Mouse (Mus musculus): ENCODE data around the gene Bad. TPM values are rescaled to one million over a fixed set of nuclear protein-coding genes. Genes with fewer than 3 reads are reported as not detected.
A peak's percentile ranks its signal among the peaks of the same experiment; 100 is the strongest.
"Not testable (repeated sequence)": the region's sequence is repeated elsewhere in the genome, so short reads cannot be mapped to it uniquely, and the experiment has no call there.

Bad gene
- polyA plus RNA-seq, 1 experiment: 57.3 TPM

GRCm38 (mm10) chr19:6907094-6907493, 34.6 kb upstream of the Bad start:
- H3K4me1 ChIP-seq (ENCODE audit: control insufficient read depth, insufficient read depth, low read length): peaks cover 4% of the 10 kb centered on the region
- 93% methylated on average over 8 of the region's 8 CpGs for WGBS
- DNase-seq: no peak
- no peak for TF ChIP-seq POLR2A (IDR thresholded peaks at IDR 0.05; ENCODE audit: borderline replicate concordance, extremely low read depth, low read depth, low read length)
- H3K4me3 ChIP-seq (replicated peaks; ENCODE audit: extremely low read depth, low read depth, low read length): no peak overlapping the region

- peak; percentile 14 for DNase-seq
- WGBS: 73% methylated on average over 7 of the region's 7 CpGs
- TF ChIP-seq POLR2A (IDR thresholded peaks at IDR 0.05; ENCODE audit: borderline replicate concordance, extremely low read depth, low read depth, low read length): no peak
- TF ChIP-seq CTCF (IDR thresholded peaks at IDR 0.05; ENCODE audit: insufficient read depth, low read length): no peak
- H3K4me3 ChIP-seq (replicated peaks; ENCODE audit: extremely low read depth, low read depth, low read length): peak overlapping the region; percentile 42
- H3K4me1 ChIP-seq (ENCODE audit: control insufficient read depth, insufficient read depth, low read length): peaks cover 4% of the 10 kb centered on the region
Measured at GRCm38 (mm10) chr19:6907811-6908540, 33.7 kb upstream of the Bad start.

- 4% methylated on average over 11 of the region's 11 CpGs for WGBS
- DNase-seq: no peak
- TF ChIP-seq POLR2A (IDR thresholded peaks at IDR 0.05; ENCODE audit: borderline replicate concordance, extremely low read depth, low read depth, low read length) (no peak), CTCF (IDR thresholded peaks at IDR 0.05; ENCODE audit: insufficient read depth, low read length) (no peak)
- Histone ChIP-seq H3K4me1 (ENCODE audit: control insufficient read depth, insufficient read depth, low read length) (peaks cover 4% of the 10 kb centered on the region), H3K4me3 (replicated peaks; ENCODE audit: extremely low read depth, low read depth, low read length) (peak overlapping the region; percentile 95)
Measured at GRCm38 (mm10) chr19:6909021-6909420, 32.6 kb upstream of the Bad start.

GRCm38 (mm10) chr19:6909507-6910289, 32.0 kb upstream of the Bad start, which contains the start of the genes Trmt112 and Prdx5:
Gene Trmt112 (plus strand): TSS chr19:6909698.
Gene Prdx5 (minus strand): TSS chr19:6910106.
- Histone ChIP-seq H3K4me1 (ENCODE audit: control insufficient read depth, insufficient read depth, low read length) (peaks cover 4% of the 10 kb centered on the region), H3K4me3 (replicated peaks; ENCODE audit: extremely low read depth, low read depth, low read length) (peak within 1 kb of the TSS; percentile 95)
- TF ChIP-seq POLR2A (IDR thresholded peaks at IDR 0.05; ENCODE audit: borderline replicate concordance, extremely low read depth, low read depth, low read length) (peak; percentile 86), CTCF (IDR thresholded peaks at IDR 0.05; ENCODE audit: insufficient read depth, low read length) (no peak)
- peak; percentile 83 for DNase-seq
- under 1% methylated on average over 65 of the region's 65 CpGs for WGBS

- H3K4me1 ChIP-seq (ENCODE audit: control insufficient read depth, insufficient read depth, low read length); DNase-seq: not testable (repeated sequence)
- under 1% methylated on average over 29 of the region's 30 CpGs for WGBS
- H3K4me3 ChIP-seq (replicated peaks; ENCODE audit: extremely low read depth, low read depth, low read length): peak overlapping the region; percentile 95
Measured at GRCm38 (mm10) chr19:6910306-6910705, 31.4 kb upstream of the Bad start.

- WGBS: 85% methylated on average over 19 of the region's 19 CpGs
- DNase-seq: no peak
- peaks cover 4% of the 10 kb centered on the region for H3K4me1 ChIP-seq (ENCODE audit: control insufficient read depth, insufficient read depth, low read length)
- H3K4me3 ChIP-seq (replicated peaks; ENCODE audit: extremely low read depth, low read depth, low read length): no peak overlapping the region
- TF ChIP-seq CTCF (IDR thresholded peaks at IDR 0.05; ENCODE audit: insufficient read depth, low read length): no peak
- no peak for TF ChIP-seq POLR2A (IDR thresholded peaks at IDR 0.05; ENCODE audit: borderline replicate concordance, extremely low read depth, low read depth, low read length)
Measured at GRCm38 (mm10) chr19:6911101-6912074, 30.3 kb upstream of the Bad start.

- peaks cover 4% of the 10 kb centered on the region for H3K4me1 ChIP-seq (ENCODE audit: control insufficient read depth, insufficient read depth, low read length)
- H3K4me3 ChIP-seq (replicated peaks; ENCODE audit: extremely low read depth, low read depth, low read length): no peak overlapping the region
- TF ChIP-seq POLR2A (IDR thresholded peaks at IDR 0.05; ENCODE audit: borderline replicate concordance, extremely low read depth, low read depth, low read length) (no peak), CTCF (IDR thresholded peaks at IDR 0.05; ENCODE audit: insufficient read depth, low read length) (no peak)
- DNase-seq: no peak
- 89% methylated on average over 15 of the region's 15 CpGs for WGBS
Measured at GRCm38 (mm10) chr19:6912205-6912970, 29.3 kb upstream of the Bad start.

GRCm38 (mm10) chr19:6913036-6913435, 28.6 kb upstream of the Bad start:
- 69% methylated on average over 6 of the region's 6 CpGs for WGBS
- no peak for TF ChIP-seq POLR2A (IDR thresholded peaks at IDR 0.05; ENCODE audit: borderline replicate concordance, extremely low read depth, low read depth, low read length)
- no peak for TF ChIP-seq CTCF (IDR thresholded peaks at IDR 0.05; ENCODE audit: insufficient read depth, low read length)
- peaks cover 4% of the 10 kb centered on the region for H3K4me1 ChIP-seq (ENCODE audit: control insufficient read depth, insufficient read depth, low read length)

More at GRCm38 (mm10) chr19:6913036-6913435, 28.6 kb upstream of the Bad start:
- no peak for DNase-seq
- no peak overlapping the region for H3K4me3 ChIP-seq (replicated peaks; ENCODE audit: extremely low read depth, low read depth, low read length)
